Mouse (Mus musculus): Measurements from ENCODE around the gene Olfr1382. TPM values are rescaled to one million over a fixed set of nuclear protein-coding genes. Genes with fewer than 3 reads are reported as not detected.
"Not testable (repeated sequence)": the region's sequence is repeated elsewhere in the genome, so short reads cannot be mapped to it uniquely, and the experiment has no call there.

The Olfr1382 gene
- polyA plus RNA-seq (2017; shearing (Covaris generic)): not detected

DNA sequence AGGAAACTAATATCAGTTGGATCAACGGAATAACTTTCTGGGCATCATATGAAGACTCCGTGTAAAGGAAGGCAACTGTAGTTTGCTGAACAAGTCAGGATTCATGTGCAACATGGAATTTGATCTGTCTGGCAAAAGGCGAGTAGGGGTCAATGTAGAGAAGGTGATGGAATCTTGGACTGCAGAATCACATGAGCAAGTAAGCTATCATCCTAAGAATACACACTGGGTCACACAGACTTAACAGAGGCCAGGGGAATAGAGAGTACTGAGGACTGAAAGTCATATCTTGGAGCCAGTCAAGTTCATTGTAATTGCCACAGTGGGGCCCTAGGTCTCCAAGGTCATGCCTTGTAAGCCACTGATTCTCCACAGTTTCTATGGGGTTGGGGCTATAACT is at the start of gene Olfr1382:
Olfr1382 (plus strand) TSS at position 301 of the 400 bp plus-strand sequence.
- no peak for ATAC-seq

DNA sequence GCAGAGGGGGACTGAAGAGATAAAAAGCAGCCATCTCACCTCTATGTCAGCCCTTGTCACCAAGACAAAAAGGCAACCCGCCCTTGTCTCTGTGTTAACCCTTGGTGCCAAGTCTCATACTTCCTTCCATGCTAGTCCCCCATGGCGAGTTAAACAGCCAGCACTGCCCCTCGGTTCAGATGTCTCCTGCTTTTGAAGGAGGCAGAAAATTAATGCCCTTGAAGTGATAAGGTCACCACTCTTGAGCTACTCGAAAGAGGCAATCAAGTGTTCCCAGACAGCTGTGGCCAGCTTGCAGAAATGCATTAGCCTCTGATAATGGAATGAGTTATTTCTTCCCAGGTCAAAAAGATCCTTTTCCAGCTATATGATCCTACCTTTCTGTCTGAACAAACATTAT is 42.1 kb upstream of the Olfr1382 start:
- ATAC-seq: no peak

DNA sequence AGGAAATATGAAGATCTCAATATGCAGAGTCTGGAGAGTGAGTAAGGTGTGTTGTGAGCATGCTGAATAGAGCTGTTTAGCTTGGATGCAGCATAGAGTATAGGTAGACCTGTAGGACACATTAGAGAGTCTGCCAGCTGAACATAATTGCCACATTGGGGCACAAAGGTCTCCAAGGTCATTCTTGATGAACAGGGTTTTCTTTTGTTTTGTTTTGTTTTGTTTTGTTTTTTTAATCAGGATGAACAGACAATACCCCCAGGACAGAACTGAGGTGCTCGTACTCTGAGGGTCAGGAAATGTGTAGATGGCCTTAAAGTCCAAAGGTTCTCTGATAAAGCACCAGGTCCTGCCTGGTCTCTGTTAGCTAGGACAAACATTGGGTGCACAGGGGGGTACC is 39.3 kb upstream of the Olfr1382 start, which contains the start of gene Olfr1385:
Olfr1385 (plus strand) TSS at position 301 of the 400 bp plus-strand sequence.
- not testable (repeated sequence) for ATAC-seq

DNA sequence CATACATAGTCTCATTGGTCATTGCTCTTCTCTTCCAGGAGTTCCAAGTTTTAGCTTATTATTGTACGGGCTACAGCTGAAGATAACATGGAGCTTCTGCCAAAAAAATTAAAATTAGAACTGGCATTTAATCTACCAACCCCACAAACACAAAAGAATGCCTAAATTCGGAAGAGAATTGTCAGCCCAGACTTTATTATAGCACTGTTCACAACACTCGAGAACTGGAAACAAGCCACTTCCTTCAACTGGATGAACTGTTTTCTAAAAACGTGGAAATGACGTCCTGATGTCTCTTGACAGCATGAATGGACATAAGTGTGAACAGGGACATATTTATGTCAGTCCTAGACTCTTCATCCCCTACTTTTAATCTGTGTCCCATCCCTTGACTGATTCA is 10.0 kb upstream of the Olfr1382 start:
- no peak for ATAC-seq

DNA sequence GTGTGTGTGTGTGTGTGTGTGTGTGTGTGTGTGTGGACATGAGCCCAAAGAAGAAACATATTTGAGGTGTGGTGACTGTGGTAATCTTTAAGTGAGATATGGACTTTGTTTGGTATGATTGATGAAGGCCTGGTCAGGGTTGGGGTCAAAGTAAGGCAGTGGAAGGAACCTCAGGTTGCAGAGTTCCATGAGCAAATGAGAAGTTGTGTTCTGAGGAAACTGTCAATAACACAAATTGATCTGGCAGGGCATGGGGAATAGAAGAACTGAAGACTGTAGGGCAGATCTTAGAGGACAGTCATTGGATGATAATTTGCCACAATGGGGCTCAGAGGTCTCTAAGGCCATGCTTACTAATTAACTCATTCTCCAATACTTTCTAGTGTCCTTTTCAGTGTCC is 8.7 kb upstream of the Olfr1382 start, which contains the start of gene Olfr1383:
Olfr1383 (plus strand) TSS at position 301 of the 400 bp plus-strand sequence.
- ATAC-seq: no peak

DNA sequence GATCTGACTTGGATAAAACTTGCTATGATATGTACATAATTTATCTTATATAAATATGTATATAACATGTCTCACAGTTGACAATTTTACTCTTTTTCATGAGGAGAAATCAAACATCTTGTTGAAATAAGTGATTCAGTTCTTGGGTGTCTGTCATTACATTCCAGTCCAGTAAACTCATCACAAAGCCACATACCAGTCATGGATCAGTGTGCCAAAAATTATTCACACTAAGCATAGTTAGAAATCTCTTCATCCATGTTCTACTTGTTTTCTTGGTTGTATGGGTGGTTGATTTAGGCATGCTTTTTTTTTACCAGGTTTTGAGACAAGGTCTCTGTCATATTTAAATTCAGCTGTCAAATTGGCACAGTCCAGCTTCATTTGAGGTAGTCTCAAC is 4.7 kb downstream of the Olfr1382 start:
- no peak for ATAC-seq

DNA sequence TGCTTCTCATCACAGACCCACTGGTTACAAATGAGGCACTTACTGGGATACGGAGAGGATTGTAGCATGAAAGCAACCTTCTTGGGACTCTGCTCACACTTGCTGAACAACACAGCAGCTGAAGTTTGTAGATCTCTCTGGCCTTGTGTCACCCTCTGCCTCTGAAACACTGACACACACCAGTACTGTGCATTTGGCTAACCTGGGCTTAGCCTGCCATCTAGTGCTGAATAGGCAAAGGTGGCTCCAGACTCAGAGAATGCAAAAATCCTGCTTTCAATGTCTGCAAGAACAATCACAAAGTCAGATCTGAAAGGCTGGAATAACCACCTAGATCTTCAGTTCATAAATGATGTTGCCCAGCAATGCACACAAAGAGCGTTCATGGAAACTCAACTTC is 8.6 kb downstream of the Olfr1382 start:
- ATAC-seq: not testable (repeated sequence)

DNA sequence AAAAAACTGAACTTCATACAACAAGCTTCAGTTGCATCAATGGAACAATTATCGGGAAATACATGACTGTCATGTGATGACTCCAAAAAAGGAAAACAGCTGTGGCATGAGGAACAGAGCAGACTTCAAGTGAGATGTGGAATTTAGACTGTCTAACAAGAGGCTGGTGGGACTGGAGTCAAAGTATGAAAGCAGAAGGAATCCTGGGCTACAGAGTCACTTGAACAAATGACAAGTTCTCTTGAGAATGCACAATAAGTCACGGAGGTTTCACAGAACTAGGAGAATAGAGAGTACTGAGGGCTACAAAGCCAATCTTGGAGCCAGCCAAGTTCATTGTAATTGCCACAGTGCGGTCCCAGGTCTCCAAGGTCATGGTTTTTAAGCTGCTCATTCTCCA is 15.1 kb downstream of the Olfr1382 start, which contains the start of gene Olfr1381:
Olfr1381 (plus strand) TSS at position 301 of the 400 bp plus-strand sequence.
- ATAC-seq: not testable (repeated sequence)

DNA sequence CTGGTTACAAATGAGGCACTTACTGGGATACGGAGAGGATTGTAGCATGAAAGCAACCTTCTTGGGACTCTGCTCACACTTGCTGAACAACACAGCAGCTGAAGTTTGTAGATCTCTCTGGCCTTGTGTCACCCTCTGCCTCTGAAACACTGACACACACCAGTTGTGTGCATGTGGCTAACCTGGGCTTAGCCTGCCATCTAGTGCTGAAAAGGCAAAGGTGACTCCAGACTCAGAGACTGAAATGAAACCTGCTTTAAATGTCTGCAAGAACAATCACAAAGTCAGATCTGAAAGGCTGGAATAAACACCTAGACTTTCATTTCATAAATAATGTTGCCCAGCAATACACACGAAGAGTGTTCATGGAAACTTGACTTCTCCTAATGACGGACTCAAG is 26.0 kb downstream of the Olfr1382 start:
- not testable (repeated sequence) for ATAC-seq

DNA sequence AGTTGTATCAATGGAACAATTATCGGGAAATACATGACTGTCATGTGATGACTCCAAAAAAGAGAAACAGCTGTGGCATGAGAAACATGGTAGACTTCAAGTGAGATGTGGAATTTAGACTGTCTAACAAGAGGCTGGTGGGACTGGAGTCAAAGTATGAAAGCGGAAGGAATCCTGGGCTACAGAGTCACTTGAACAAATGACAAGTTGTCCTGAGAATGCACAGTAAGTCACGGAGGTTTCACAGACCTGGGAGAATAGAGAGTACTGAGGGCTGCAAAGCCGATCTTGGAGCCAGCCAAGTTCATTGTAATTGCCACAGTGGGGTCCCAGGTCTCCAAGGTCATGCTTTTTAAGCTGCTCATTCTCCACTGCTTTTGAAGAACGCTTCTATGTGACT is 28.5 kb downstream of the Olfr1382 start, which contains the start of gene Olfr1380:
Olfr1380 (plus strand) TSS at position 301 of the 400 bp plus-strand sequence.
- not testable (repeated sequence) for ATAC-seq

DNA sequence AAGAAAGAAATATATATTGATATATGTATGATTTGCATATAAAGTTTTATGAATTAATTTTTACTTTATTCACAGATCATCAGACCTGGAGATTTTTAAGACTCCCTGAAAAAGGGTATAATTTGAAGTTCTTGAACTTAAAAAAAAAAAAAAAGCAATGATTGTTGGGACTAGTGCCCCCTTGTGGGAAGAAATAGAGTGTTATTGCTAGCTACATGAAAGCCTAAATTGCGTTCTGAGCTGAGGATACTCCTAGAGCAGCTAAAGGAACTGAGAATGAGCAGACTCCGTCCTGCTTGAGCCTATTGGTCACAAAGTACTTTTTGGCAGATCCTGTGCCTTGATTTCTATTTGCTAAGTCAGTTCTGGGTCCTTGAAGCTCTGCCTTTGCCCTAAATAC is 47.0 kb downstream of the Olfr1382 start:
- not testable (repeated sequence) for ATAC-seq

DNA sequence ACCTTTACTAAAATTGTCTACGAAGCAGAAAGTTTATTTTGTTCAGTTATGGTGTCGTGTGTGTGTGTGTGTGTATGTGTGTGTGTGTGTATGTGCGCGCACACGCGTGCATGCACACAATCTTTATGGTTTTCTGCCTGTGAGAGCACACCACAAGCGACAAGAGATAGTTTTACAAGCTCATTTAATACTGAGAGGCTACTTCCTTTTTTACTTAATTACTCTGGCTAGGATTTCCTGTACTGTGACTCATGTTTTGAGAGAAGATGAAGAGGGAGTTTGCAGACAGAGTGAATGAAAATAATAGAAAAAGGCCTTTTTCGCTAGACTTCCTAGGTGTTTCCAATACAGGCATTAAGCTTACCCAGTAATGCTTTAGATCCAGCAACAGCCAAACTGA is 52.4 kb downstream of the Olfr1382 start:
- ATAC-seq: not testable (repeated sequence)

Other genes starting within 250 kb of the Olfr1382 start
- not detected for gene Olfr1393, start 249.9 kb upstream of the Olfr1382 start, polyA plus RNA-seq (2017; shearing (Covaris generic))
- gene Olfr1392, start 243.0 kb upstream of the Olfr1382 start, polyA plus RNA-seq (2017; shearing (Covaris generic)): not detected
- gene Olfr10, start 223.5 kb upstream of the Olfr1382 start, polyA plus RNA-seq (2017; shearing (Covaris generic)): not detected
- gene Olfr1391, start 205.5 kb upstream of the Olfr1382 start, polyA plus RNA-seq (2017; shearing (Covaris generic)): not detected
- gene Olfr1390, start 193.1 kb upstream of the Olfr1382 start, polyA plus RNA-seq (2017; shearing (Covaris generic)): not detected
- not detected for gene Olfr1389, start 105.2 kb upstream of the Olfr1382 start, polyA plus RNA-seq (2017; shearing (Covaris generic))
- not detected for gene Olfr1388, start 91.6 kb upstream of the Olfr1382 start, polyA plus RNA-seq (2017; shearing (Covaris generic))
- under 1 TPM in 1 of 2 experiments, not detected in 1; 0.16 TPM for gene Olfr1387, start 72.9 kb upstream of the Olfr1382 start, polyA plus RNA-seq (2017; shearing (Covaris generic))
- gene Olfr1386, start 63.2 kb upstream of the Olfr1382 start, polyA plus RNA-seq (2017; shearing (Covaris generic)): not detected
- gene Olfr1385, start 39.2 kb upstream of the Olfr1382 start, polyA plus RNA-seq (2017; shearing (Covaris generic)): under 1 TPM in 1 of 2 experiments, not detected in 1; 0.17 TPM
- not detected for gene Olfr1384, start 21.5 kb upstream of the Olfr1382 start, polyA plus RNA-seq (2017; shearing (Covaris generic))
- gene Olfr1383, start 8.6 kb upstream of the Olfr1382 start, polyA plus RNA-seq (2017; shearing (Covaris generic)): not detected
- gene Olfr1381, start 15.2 kb downstream of the Olfr1382 start, polyA plus RNA-seq (2017; shearing (Covaris generic)): not detected
- not detected for gene Olfr1380, start 28.6 kb downstream of the Olfr1382 start, polyA plus RNA-seq (2017; shearing (Covaris generic))
- gene Flt4, start 81.0 kb downstream of the Olfr1382 start, polyA plus RNA-seq (2017; shearing (Covaris generic)): not detected
- gene Scgb3a1, start 135.4 kb downstream of the Olfr1382 start, polyA plus RNA-seq (2017; shearing (Covaris generic)): under 1 TPM in 1 of 2 experiments, not detected in 1; 0.97 TPM
- 10 to 100 TPM; 25.8 to 30.9 TPM for gene Cnot6, start 184.5 kb downstream of the Olfr1382 start, polyA plus RNA-seq (2017; shearing (Covaris generic))